Mouse (Mus musculus) activated CD4-positive, CD25-positive, alpha-beta regulatory T cell, adult 4 months (primary cell): ENCODE results near the gene Ralb. TPM values are rescaled to one million over a fixed set of nuclear protein-coding genes. Genes with fewer than 3 reads are reported as not detected.

Experiments used
- ATAC-seq: one replicate; pipeline ENCODE4 v1.8.0; 2017
- polyA plus RNA-seq, 2 experiments: library from polyadenylated mRNA; unstranded; fragments of 100-300 nt; shearing (Covaris generic); gene quantifications; one replicate each; pipeline ENCODE4 v1.2.1; 2017

Gene Ralb
- polyA plus RNA-seq, result 10 to 100 TPM; 12.2 to 14.2 TPM

DNA sequence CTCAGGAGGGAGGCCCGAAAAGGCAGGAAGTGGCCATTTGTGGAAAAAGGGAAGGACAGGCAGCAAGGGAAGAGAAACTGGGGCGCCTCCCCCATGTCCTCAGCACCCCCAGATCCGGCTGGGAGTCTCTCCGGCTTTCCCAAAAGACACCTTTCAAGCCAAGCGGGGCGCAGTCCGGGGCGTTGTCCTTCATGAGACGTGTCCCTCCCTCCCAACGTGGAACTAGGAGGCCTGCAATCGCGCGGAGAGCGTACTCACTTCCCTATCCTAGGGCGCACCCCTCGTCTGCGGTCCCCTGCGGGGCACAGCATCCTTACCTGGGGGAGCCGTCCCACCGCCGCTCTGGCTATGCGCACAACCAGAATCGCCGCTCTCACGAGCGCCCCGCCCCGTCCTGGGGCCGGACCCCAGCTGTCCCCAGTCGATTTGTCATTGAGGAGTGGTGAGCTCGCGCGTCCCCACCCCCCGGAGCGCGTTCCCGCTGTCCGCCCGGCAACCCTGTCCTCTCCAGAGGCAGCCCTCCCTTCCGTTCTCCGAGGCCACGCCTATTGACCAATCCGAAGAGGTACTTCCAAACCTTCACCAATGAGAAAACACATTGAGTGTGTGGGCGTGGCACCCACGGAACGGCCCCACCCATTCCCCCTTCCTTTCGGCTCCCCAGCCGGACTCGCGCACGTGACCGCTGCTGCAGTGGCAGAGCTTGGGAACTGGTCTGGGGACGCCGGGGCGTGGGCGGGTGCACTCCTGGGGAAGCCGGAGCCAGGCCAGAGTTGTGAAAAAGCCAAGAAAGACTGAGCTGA lies at the start of gene Ralb:
TSS of gene Ralb (minus strand) at position 535 of the 803 bp plus-strand sequence.
- ATAC-seq, result peak; percentile 97

- ATAC-seq, result no peak
Measured at GRCm38 (mm10) chr1:119551651-119552050, 47.1 kb upstream of the Ralb start.

GRCm38 (mm10) chr1:119550064-119550463 lies 45.5 kb upstream of the Ralb start:
- ATAC-seq, result no peak

- no peak for ATAC-seq
Measured at GRCm38 (mm10) chr1:119549327-119549689, 44.7 kb upstream of the Ralb start.

GRCm38 (mm10) chr1:119548668-119549326 lies 44.2 kb upstream of the Ralb start:
- peak; percentile 79 for ATAC-seq

GRCm38 (mm10) chr1:119546490-119546889 lies 41.9 kb upstream of the Ralb start:
- ATAC-seq, result no peak

DNA sequence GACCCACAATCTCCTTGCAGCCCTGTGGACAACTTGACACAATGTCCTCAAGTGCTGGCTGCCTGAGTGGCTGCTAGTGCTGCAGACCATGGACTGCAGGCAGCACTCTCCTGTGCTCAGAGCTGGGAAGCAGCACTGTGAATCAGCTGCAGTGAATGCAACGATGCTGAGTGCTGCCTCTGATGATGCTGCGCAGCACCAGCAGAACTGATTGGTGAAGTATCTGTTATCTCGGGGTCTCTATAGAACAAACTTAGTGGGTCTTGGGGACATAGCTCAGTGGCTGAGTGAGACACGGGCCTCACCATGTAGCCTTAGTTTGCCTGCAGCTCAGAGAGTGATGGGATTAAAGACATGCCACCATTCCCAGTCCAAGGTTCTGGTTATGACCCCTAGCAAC lies 41.1 kb upstream of the Ralb start:
- no peak for ATAC-seq

- ATAC-seq, result no peak
Measured at GRCm38 (mm10) chr1:119545164-119545563, 40.6 kb upstream of the Ralb start.

DNA sequence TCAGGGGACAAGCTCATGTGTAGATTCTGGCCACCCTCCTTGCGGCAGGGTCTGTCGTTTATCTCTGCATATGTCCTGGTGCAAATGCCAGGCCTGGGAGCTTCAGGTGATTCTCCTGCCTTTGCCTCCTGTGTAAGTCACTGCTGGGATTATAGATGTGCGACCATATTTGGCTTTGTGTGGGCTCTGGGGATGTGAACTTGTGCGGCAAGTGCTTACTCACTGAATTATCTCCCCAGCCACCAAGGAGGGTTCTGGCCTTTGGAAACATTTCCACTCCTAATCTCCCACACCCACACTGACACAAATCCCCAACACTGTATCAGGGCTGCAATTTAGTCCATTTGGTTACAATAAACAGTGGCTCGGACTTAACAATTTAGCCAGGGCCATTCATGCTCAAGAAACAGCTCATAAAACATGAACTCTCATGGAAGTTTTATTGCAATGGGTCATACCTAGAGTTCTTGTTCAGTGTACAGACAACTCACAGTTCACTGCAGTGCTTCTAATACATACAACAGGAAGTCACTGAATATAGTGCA lies 40.1 kb upstream of the Ralb start:
- no peak for ATAC-seq

- ATAC-seq, result no peak
Measured at GRCm38 (mm10) chr1:119543316-119543715, 38.7 kb upstream of the Ralb start.

DNA sequence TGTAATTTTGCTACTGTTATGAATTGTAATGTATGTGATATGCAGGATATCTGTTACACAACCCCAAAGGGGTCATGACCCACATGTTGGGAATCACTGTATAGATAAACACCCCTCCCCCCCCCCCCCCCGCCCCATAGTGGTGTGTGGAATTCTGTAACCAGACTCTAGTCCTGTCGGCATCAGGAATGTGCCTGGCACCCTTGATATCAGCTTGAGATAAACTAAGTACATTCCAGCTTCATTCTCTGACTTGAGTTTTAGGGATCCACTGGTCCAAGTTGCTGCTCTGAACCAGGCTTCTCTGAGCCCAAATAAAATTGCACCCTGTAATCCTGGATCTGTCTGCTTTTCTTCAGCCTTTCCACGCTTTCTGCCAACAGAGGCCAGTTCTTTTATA lies 37.0 kb upstream of the Ralb start:
- ATAC-seq, result no peak

GRCm38 (mm10) chr1:119540836-119541557 lies 36.4 kb upstream of the Ralb start:
- no peak for ATAC-seq

DNA sequence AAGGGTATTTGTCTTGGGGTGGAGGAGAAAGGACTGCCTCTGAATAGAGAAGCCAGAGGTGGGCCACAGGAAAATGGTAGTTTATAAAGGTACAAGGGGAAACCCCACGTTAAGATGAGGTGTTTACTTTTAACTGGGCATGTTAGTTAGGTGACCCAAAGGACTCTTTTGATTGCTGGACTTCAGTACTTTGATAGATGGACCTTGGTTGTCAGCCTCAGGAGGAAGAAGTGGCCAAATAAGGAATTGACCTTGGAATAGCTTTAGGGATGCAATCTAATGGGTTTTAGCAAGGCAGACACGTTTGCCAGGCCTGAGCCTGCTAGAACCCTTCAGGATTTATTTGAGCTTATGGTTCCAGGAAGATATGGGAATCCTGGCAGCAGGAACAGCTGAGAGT lies 34.7 kb upstream of the Ralb start:
- no peak for ATAC-seq

DNA sequence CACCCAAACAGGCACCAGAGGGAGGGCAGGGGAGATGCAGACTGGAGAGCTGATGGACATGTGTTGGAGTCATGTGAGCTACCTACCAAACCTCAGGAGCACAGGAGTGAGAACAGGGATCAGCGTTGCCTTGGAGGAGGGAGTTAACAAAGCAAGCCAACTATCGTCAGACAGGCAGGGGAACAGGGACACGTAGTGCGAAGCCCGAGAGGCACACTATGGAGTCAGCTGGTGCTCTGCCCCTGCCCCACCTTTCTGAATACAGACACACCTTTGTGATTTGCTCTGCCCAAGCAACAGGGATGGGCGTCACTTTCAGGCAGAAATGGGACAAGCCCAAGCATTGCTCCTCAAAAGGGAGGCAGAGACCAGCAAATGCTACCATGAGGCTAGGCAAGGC lies 33.1 kb upstream of the Ralb start:
- ATAC-seq, result no peak

- no peak for ATAC-seq
Measured at GRCm38 (mm10) chr1:119536122-119536521, 31.5 kb upstream of the Ralb start.

- no peak for ATAC-seq
Measured at GRCm38 (mm10) chr1:119534341-119534740, 29.7 kb upstream of the Ralb start.

- no peak for ATAC-seq
Measured at GRCm38 (mm10) chr1:119533093-119533805, 28.7 kb upstream of the Ralb start.

DNA sequence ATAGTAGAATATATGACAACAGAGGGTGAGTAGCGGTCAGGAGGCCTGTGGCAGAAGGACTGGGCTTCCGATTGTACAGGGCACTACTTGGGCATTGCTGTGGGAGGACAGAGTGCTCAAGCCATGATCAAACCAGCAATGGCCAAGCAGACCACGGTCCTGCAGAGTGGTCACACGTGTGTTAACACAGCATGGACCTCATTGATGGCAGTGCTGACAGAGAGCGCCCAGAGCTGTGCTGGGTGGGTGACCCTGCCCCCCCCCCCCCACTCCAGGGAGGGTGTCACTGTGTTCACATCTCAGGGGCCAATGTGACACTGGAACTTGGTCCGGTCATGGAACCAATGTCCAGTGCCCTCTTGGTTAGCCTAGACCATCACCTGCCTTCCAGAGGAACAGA lies 27.6 kb upstream of the Ralb start:
- ATAC-seq, result no peak

- ATAC-seq, result no peak
Measured at GRCm38 (mm10) chr1:119530941-119531340, 26.3 kb upstream of the Ralb start.

GRCm38 (mm10) chr1:119525689-119526591 lies 21.3 kb upstream of the Ralb start, which contains the start of gene Tmem185b:
TSS of gene Tmem185b (plus strand) at chr1:119526160.
- ATAC-seq, result peak; percentile 91

DNA sequence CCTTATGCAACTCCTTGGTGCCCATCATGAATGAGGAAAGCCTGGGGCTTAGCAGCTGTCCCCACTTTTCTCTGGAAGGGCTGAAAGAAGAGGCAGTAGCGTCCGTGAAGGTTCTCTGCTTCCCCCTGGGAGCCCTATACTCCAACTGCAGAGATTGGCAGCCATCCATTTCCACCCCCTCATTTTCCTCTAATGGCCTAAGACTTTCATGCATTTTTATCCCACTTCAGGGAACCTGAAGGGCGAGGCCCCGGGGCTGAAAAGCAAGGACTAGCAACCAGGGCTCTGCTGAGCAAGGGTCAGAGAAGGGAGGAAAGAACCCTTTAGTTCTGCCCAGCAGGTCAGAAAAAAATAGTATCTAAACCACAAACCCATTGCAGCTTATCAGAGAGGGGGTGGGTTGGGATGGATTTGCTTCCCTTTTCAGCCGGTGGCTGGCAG lies 20.4 kb upstream of the Ralb start:
- no peak for ATAC-seq
